Mouse (Mus musculus) myocyte (in vitro differentiated cells): ENCODE results near the gene Cebpz. TPM values are rescaled to one million over a fixed set of nuclear protein-coding genes. Genes with fewer than 3 reads are reported as not detected.

Experiments used
- H3K27me3 ChIP-seq: one replicate; pipeline ENCODE4 v1.6.1; 2011; ENCODE audit not compliant: control insufficient read depth, insufficient read depth, insufficient read length
- H3K36me3 ChIP-seq: one replicate; pipeline ENCODE4 v1.6.1; 2011; ENCODE audit not compliant: control insufficient read depth, insufficient read depth
- H3K4me2 ChIP-seq: one replicate; pipeline ENCODE4 v1.6.1; 2011; ENCODE audit warnings: low read depth, control low read depth
- H3K4me3 ChIP-seq: one replicate; pipeline ENCODE4 v1.5.1; 2011; ENCODE audit warnings: mild to moderate bottlenecking, control low read depth, moderate library complexity
- H3K79me2 ChIP-seq: one replicate; pipeline ENCODE4 v1.6.1; 2011; ENCODE audit not compliant: control insufficient read depth, insufficient read depth
- H3ac ChIP-seq: one replicate; pipeline ENCODE4 v1.6.1; 2011; ENCODE audit not compliant: control insufficient read depth, insufficient read length
- CEBPB ChIP-seq: IDR thresholded peaks from 2 replicates; pipeline ENCODE4 v1.6.1; 2011; ENCODE audit warnings: mild to moderate bottlenecking, moderate library complexity; ENCODE audit not compliant: poor library complexity, insufficient read depth, severe bottlenecking
- E2F4 ChIP-seq: IDR thresholded peaks from one replicate; pipeline ENCODE4 v1.6.1; 2011; ENCODE audit warnings: mild to moderate bottlenecking, control low read depth, moderate library complexity; ENCODE audit not compliant: insufficient read depth
- MAX ChIP-seq: IDR thresholded peaks from one replicate; pipeline ENCODE4 v1.6.1; 2011; ENCODE audit warnings: low read depth, mild to moderate bottlenecking, control low read depth
- MYOD1 ChIP-seq, 3 experiments: IDR thresholded peaks; one replicate each; pipeline ENCODE4 v1.6.1; 2011; ENCODE audit warnings: control low read depth in 2 of 3, low read depth in 2 of 3, mild to moderate bottlenecking in 2 of 3, moderate library complexity in 1 of 3; ENCODE audit not compliant: insufficient read length in 2 of 3, control insufficient read depth in 1 of 3
- MYOG ChIP-seq, 3 experiments: IDR thresholded peaks; one replicate each; pipeline ENCODE4 v1.6.1; 2011; ENCODE audit warnings: control low read depth in 2 of 3, low read depth in 2 of 3, mild to moderate bottlenecking in 2 of 3; ENCODE audit not compliant: insufficient read length in 2 of 3, control insufficient read depth in 1 of 3, insufficient read depth in 1 of 3
- POLR2A ChIP-seq: IDR thresholded peaks from one replicate; pipeline ENCODE4 v1.6.1; 2011; ENCODE audit warnings: low read depth, mild to moderate bottlenecking, control low read depth, moderate library complexity; ENCODE audit not compliant: insufficient read length
- POLR2AphosphoS2 ChIP-seq: IDR thresholded peaks from one replicate; pipeline ENCODE4 v1.6.1; 2011; ENCODE audit warnings: low read depth, control low read depth; ENCODE audit not compliant: insufficient read length
- REST ChIP-seq: IDR thresholded peaks from one replicate; pipeline ENCODE4 v1.6.1; 2011; ENCODE audit warnings: mild to moderate bottlenecking, control low read depth, moderate library complexity; ENCODE audit not compliant: insufficient read depth, insufficient read length
- SRF ChIP-seq: IDR thresholded peaks from one replicate; pipeline ENCODE4 v1.6.1; 2011; ENCODE audit warnings: low read depth; ENCODE audit not compliant: control insufficient read depth, insufficient read length
- TCF12 ChIP-seq: IDR thresholded peaks from one replicate; pipeline ENCODE4 v1.6.1; 2011; ENCODE audit warnings: mild to moderate bottlenecking, control low read depth; ENCODE audit not compliant: poor library complexity, insufficient read depth, severe bottlenecking
- TCF3 ChIP-seq: IDR thresholded peaks from one replicate; pipeline ENCODE4 v1.6.1; 2011; ENCODE audit warnings: low read depth, control low read depth; ENCODE audit not compliant: insufficient read length
- USF1 ChIP-seq: IDR thresholded peaks from one replicate; pipeline ENCODE4 v1.6.1; 2011; ENCODE audit warnings: low read depth, mild to moderate bottlenecking, control low read depth, moderate library complexity
- polyA plus RNA-seq: library from polyadenylated mRNA; unstranded; fragments of >200 nt; fragmentation: generic; extraction: Trizol; gene quantifications from one replicate; pipeline ENCODE4 v1.2.1, GENCODE M21; 2012; ENCODE audit warnings: missing spikeins

Gene Cebpz
- polyA plus RNA-seq, 1 experiment = 9.7 TPM

DNA sequence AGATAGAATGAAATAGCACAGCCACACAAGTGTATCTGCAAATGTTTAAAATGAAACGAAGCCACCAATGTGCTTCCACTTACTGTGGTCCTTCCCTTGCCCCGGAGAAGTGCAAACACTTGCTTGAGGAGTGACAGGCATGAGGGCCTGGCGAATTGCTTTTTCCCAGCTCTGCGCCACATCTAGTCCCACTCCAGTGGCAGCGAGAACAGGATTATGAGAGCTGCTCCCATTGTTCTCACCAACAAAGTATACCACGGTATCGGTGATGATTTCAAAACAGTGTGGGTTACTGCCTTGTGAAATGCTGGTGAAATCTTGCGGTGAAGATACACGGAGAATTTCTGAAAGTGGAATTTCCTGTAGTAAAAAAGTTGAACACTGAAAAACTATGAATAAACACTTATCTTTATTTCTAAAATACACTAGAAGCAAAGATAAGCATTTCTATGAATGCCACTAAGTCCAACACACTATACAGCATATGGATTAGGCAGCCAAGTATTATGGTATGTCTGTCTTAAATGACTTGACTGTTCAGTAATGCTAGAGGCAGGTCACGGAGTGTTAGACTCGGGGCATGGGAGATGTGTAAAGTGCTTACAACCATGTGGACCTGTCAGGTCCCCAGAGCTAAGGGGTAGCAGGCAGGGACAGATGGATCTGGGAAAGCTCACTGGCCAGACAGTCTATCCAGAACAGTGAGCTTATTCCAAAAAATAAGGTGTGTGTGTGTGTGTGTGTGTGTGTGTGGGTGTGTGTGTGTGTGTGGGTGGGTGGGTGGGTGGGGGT lies 29.4 kb upstream of the Cebpz start:
- Histone ChIP-seq H3K27me3 (no peaks in the 10 kb centered on the region), H3K36me3 (peaks cover 8% of the 10 kb centered on the region), H3K4me3 (no peak overlapping the region), H3K79me2 (no peaks in the 10 kb centered on the region), H3ac (no peak overlapping the region), H3K4me2 (no peak overlapping the region)
- TF ChIP-seq USF1 (no peak), MAX (no peak), POLR2AphosphoS2 (no peak), MYOG (IDR thresholded peaks at IDR 0.05; ENCODE audit: control insufficient read depth in 1 of 3, insufficient read depth in 1 of 3, insufficient read length in 2 of 3, low read depth in 2 of 3) (no peak), POLR2A (no peak), REST (no peak), SRF (no peak), TCF12 (no peak), MYOD1 (IDR thresholded peaks at IDR 0.05; ENCODE audit: control insufficient read depth in 1 of 3, insufficient read length in 2 of 3, low read depth in 2 of 3) (no peak), CEBPB (no peak), TCF3 (no peak), E2F4 (no peak)

DNA sequence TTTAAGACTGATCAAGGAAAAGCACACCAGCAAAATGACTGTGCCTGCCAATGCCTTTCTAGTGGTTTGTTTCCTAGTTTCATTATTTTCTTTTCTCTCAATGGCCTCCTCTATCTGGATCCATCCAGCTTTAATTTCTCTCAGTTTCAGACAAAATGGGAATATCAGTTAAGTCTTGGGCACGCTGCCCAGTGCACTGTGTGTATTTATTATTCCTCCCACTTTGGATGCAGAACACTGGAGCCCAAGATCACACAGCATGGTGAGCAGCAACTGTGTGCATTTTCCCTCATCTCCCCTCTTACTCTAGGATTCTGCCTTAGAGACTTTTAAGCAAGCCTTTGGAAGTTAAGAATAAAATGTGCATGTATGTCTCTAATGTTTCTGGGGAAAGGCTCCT lies 27.5 kb upstream of the Cebpz start:
- Histone ChIP-seq H3K79me2 (no peaks in the 10 kb centered on the region), H3K4me3 (no peak overlapping the region), H3K27me3 (no peaks in the 10 kb centered on the region), H3K36me3 (peaks cover 4% of the 10 kb centered on the region), H3K4me2 (no peak overlapping the region), H3ac (no peak overlapping the region)
- no peak for TF ChIP-seq POLR2AphosphoS2
- no peak for TF ChIP-seq TCF3
- no peak for TF ChIP-seq TCF12
- no peak for TF ChIP-seq MAX
- no peak for TF ChIP-seq USF1
- no peak for TF ChIP-seq SRF

DNA sequence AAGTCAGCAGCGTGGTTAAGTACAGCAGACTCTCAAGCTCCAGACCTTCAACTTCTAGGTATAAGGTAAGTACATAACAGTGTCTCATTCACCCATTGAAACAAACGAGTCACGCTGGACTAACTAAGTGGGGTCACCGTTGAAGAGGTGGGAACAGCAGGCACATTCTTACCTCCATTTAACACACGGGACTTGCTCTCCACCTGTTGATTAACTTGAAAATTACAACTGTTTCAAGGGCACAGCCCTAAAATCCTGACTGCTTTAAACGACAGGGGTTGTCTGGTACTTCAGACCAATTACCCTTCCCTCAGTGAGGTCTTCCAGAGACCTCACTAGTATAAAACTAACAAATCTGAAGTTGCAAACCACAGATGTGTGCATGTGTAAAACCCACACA lies 22.6 kb upstream of the Cebpz start:
- H3K36me3 ChIP-seq = peaks cover 14% of the 10 kb centered on the region
- TF ChIP-seq TCF12 = no peak
- TF ChIP-seq MYOD1 (IDR thresholded peaks at IDR 0.05; ENCODE audit: control insufficient read depth in 1 of 3, insufficient read length in 2 of 3, low read depth in 2 of 3) = no peak
- no peak for TF ChIP-seq CEBPB
- no peak for TF ChIP-seq POLR2AphosphoS2
- no peak for TF ChIP-seq SRF
- TF ChIP-seq USF1 = no peak
- TF ChIP-seq REST = no peak
- TF ChIP-seq MAX = no peak
- no peak for TF ChIP-seq TCF3
- no peak for TF ChIP-seq POLR2A
- TF ChIP-seq E2F4 = no peak
- no peak for TF ChIP-seq MYOG (IDR thresholded peaks at IDR 0.05; ENCODE audit: control insufficient read depth in 1 of 3, insufficient read depth in 1 of 3, insufficient read length in 2 of 3, low read depth in 2 of 3)
- H3K4me2 ChIP-seq = no peak overlapping the region
- no peak overlapping the region for H3ac ChIP-seq
- no peak overlapping the region for H3K4me3 ChIP-seq
- H3K79me2 ChIP-seq = no peaks in the 10 kb centered on the region
- no peaks in the 10 kb centered on the region for H3K27me3 ChIP-seq

DNA sequence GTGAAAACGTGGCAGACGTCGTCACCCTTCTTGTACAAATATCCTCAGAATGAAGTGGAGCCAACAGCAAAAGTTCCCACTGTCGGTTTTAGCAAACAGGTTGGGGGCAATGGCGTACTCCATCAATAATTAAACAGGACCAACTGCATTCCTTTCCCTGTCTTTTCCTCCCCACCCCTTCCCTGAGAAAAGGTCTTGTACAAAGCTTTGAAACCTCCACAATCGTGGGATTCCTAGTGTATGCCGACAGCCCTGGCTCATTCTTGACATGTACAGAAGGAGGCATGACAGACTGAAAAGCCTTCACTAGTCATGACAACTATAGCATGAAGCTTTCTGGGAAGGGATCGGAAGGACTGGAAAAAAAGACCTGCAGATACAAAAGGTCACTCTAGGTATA lies 16.4 kb upstream of the Cebpz start:
- Histone ChIP-seq H3K4me2 (no peak overlapping the region), H3K27me3 (no peaks in the 10 kb centered on the region), H3K4me3 (no peak overlapping the region), H3ac (no peak overlapping the region), H3K79me2 (no peaks in the 10 kb centered on the region), H3K36me3 (peaks cover 28% of the 10 kb centered on the region)
- TF ChIP-seq MYOG (IDR thresholded peaks at IDR 0.05; ENCODE audit: control insufficient read depth in 1 of 3, insufficient read depth in 1 of 3, insufficient read length in 2 of 3, low read depth in 2 of 3) = no peak
- TF ChIP-seq TCF3 = no peak
- TF ChIP-seq E2F4 = no peak
- TF ChIP-seq MAX = no peak
- TF ChIP-seq CEBPB = no peak
- no peak for TF ChIP-seq REST
- no peak for TF ChIP-seq POLR2A
- no peak for TF ChIP-seq POLR2AphosphoS2
- no peak for TF ChIP-seq TCF12
- TF ChIP-seq MYOD1 (IDR thresholded peaks at IDR 0.05; ENCODE audit: control insufficient read depth in 1 of 3, insufficient read length in 2 of 3, low read depth in 2 of 3) = no peak
- no peak for TF ChIP-seq USF1
- no peak for TF ChIP-seq SRF

DNA sequence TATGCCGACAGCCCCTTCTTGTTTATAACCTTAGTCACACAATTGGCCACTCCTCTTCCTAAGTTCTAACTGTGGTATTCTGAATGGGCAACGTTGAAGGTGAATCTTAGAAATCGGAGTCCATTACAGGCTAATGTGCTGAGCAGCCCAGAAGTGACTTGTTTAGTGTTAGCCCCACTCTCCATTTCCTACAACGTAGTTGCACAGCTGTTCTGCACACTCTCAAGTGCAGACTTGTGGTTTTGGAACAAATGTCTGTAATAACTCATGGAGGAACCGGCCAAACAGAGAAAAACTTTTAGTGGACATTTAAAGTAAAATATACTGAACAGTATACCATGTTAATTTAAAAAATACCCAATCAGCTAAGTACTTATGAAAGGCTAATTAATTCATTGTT lies 15.2 kb upstream of the Cebpz start:
- H3K36me3 ChIP-seq = peaks cover 28% of the 10 kb centered on the region
- TF ChIP-seq MYOD1 (IDR thresholded peaks at IDR 0.05; ENCODE audit: control insufficient read depth in 1 of 3, insufficient read length in 2 of 3, low read depth in 2 of 3) = peak in 2 of 3 experiments; percentile 66 to 75
- TF ChIP-seq TCF12 = no peak
- peak in 2 of 3 experiments; percentile 33 to 52 for TF ChIP-seq MYOG (IDR thresholded peaks at IDR 0.05; ENCODE audit: control insufficient read depth in 1 of 3, insufficient read depth in 1 of 3, insufficient read length in 2 of 3, low read depth in 2 of 3)
- H3K4me2 ChIP-seq = no peak overlapping the region
- no peak overlapping the region for H3K4me3 ChIP-seq
- H3K27me3 ChIP-seq = no peaks in the 10 kb centered on the region
- H3ac ChIP-seq = no peak overlapping the region
- no peaks in the 10 kb centered on the region for H3K79me2 ChIP-seq
